Mouse (Mus musculus): ENCODE results near the gene Mphosph9.

- TF ChIP-seq CTCF (IDR thresholded peaks at IDR 0.05; ENCODE audit: low read depth, low read length), result no peak
- TF ChIP-seq POLR2A (IDR thresholded peaks at IDR 0.05; ENCODE audit: extremely low read depth, insufficient read depth, low read length), result no peak
These were observed 48.6 kb upstream of the Mphosph9 start for GRCm38 (mm10) chr5:124376401-124376800.

Data from liver, adult 2 months (tissue).